Mouse (Mus musculus) urinary bladder, adult 2 months (tissue): ENCODE measurements at regions not wholly inside any gene's neighbourhood (a gene's known extent, or its start where the extent isn't known, plus 50 kb on each side); places are given as distances from the start of the nearest gene placed in this dataset.

Experiments used
- DNase-seq: peaks from one replicate; pipeline ENCODE4 v3.0.0; 2022; ENCODE audit warnings: low spot score

- DNase-seq, result no peak
These were observed 92.2 kb upstream of the Csf3r start for GRCm38 (mm10) chr4:125932036-125932756.

DNA sequence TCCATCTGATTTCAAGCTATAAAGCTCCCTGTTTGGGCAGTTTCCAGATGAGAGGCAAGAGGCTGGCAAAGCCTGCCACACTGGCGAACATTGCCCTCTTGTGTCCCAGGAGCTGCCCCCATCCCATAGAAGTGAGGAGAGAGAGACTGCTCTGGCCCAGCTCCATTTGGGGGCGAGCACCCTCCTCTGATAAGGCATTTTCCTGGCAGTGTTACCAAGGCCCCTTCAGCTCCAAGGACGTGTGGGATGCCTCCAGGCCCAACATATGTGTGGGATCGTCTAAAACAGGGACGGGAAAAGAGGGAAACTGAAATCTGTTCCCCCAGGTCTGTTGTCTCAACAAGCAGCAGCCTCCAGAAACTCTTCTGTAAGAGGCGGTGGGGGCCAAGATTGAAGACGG, 88.0 kb upstream of the Csf3r start:
- no peak for DNase-seq

- DNase-seq, result no peak
These were observed 86.2 kb upstream of the Csf3r start for GRCm38 (mm10) chr4:125938186-125938585.

DNA sequence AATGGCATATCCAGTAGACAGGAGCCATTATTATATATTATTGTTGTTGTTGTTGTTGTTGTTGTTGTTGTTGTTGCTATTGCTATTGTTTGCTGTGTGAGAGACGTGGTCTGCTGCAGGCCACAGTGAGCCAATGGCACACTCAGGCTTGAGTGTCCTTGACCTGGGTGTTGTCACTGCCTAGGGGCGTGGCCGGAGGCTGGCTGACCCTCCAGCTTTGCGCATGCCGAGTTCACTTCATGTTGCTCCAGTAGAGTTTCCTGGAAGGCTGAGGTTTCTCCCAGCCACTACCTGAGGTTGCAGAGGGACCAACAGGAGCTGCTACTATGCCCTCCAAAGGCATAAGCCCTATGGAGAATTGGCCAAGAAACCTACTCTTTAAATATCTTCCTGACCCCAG, 83.1 kb upstream of the Csf3r start:
- DNase-seq, result no peak

DNA sequence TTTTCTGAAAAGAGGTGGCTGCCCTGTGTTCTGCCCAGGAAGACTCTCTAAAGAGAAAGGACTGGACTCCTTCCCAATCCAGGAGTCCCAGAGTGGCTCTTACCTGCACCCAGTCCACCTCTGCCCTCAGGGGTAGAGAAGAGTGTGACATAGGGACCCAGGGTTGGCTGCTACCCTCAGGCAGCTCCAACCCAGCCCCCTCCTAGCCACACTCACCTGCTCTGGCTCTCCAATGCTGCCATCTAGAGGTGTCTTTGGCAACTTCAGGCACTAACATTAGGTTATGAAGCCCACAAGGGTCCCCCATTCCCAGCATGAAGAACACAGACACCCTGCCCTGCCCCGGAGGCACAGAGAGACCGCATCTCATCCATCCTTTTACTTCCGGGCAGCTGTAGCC, 82.4 kb upstream of the Csf3r start:
- DNase-seq, result no peak

DNA sequence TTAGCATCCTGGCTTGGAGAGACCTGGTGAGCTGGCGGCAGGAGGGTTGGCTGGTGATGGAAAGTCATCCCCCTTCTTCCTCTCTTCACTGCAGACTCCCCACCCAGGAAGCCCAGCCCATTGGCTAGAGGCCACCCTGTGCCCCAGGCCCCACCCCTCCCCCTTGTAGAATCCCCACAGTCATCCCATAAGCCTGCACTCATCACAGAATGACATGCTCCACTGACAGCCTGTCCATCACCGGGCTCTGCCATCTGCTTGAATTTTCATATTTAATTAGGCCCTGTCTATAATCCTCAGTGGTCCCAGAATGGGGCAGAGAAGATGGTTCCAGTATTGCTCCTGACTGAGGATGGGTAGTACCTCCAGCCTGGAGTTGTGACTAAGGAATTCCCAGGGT, 79.3 kb upstream of the Csf3r start:
- DNase-seq, result no peak

DNA sequence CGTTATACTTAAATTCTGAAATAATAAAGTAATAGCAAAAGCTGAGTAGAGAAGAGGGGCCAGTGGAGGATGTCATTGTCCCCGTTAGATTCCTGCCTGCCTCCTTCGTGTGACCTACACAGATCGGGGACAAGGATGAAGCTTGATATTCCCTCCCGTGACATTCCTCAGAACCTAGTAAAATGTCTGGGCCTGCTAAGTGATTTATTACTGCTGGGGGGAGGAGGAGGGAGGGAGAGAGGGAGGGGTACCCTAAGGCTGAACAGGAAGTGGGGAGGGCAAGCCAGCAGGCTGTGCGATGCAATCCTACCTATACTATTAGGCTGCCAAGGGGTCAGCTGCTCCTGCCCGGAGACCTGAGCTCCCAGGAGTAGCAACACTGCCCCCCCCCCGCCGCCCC, 64.9 kb upstream of the Csf3r start:
- DNase-seq, result no peak

- DNase-seq, result no peak
These were observed 63.6 kb upstream of the Csf3r start for GRCm38 (mm10) chr4:125960704-125961279.

DNA sequence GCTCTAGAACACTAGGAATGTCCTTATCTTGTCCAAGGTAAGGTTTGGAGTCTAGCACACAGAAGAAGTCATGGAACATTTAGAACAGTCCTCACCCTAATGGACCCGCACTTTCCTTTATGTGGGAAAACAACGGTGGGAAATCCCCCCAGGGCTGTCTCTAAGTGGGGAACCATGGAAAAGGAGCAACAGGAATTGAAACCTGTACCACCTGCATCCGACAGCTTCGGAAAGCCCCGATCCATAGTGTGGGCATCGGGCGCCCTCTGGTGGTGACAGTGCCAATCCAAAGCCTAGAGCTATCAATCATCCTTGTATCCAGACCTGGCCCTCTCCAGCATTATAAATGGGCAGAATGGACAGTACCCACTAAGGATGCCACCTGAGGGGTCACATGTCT, 61.7 kb upstream of the Csf3r start:
- peak; percentile 65 for DNase-seq
